Mouse (Mus musculus) urinary bladder, postnatal 0 days (tissue): ENCODE results near the gene Hmgb4. TPM values are rescaled to one million over a fixed set of nuclear protein-coding genes. Genes with fewer than 3 reads are reported as not detected.

Experiments
- polyA plus RNA-seq: library from polyadenylated mRNA; unstranded; fragments of >200 nt; fragmentation: Nextera tagmentation; extraction: Ambion mirVana; gene quantifications from 2 replicates; pipeline ENCODE4 v1.2.1, GENCODE M21; 2015

Gene Hmgb4
- polyA plus RNA-seq: not detected in 2 replicates

DNA sequence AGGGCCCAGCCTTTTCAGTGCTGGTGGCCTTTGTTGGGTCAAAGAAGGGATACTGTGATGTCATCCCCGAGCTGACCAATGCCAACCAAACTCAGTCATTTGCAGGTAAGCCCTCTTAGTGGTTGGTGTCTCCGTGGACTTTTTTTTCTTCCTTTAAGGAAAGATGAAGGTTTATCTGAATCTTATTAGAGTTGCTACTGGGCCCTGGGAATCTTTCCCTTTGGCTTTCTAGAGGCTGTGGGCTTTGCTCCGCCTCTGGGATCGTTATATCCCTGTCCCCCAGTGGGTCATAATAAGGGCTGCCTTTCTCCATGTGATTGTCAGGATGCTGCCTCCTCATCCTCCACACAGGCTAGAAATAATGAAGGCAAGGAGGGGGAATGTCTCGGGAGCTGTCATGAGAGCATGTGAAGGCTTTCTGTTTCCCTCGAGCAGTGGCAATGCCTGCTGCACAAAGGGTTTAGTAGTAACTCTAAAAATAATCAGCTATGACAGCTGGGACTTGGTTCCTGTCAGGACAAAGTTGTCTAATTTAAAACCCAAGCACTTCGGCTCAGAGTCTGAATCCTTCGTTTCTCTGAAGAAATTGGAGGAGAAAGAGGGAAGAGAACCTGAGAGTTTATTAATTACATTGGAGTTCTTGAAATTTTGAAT lies at the start of gene Hmgb4:
Hmgb4 (minus strand) TSS at position 51 of the 654 bp plus-strand sequence.

